Mouse (Mus musculus) liver, embryonic 12.5 days (tissue): ENCODE results near the gene Mprip. TPM values are rescaled to one million over a fixed set of nuclear protein-coding genes. Genes with fewer than 3 reads are reported as not detected.

ENCODE experiments used
- ATAC-seq: fragments of 200-750 bp; cut with Nextera tagmentation; 2 replicates; pipeline ENCODE4 v1.8.0; 2017; ENCODE audit warnings: moderate number of reproducible peaks, mild to moderate bottlenecking, moderate library complexity
- H3K27ac ChIP-seq: fragments of 300-500 bp; sonication (generic); 2 replicates; pipeline ENCODE4 v1.5.1; 2016; ENCODE audit warnings: mild to moderate bottlenecking
- H3K27me3 ChIP-seq: fragments of 300-500 bp; sonication (generic); replicated peaks from 2 replicates; pipeline ENCODE4 v1.6.1; 2016; ENCODE audit warnings: mild to moderate bottlenecking, moderate library complexity
- H3K36me3 ChIP-seq: fragments of 300-500 bp; sonication (generic); 2 replicates; pipeline ENCODE4 v1.6.1; 2016; ENCODE audit warnings: mild to moderate bottlenecking, moderate library complexity
- H3K4me1 ChIP-seq: fragments of 300-500 bp; sonication (generic); 2 replicates; pipeline ENCODE4 v1.6.1; 2016
- H3K4me2 ChIP-seq: fragments of 300-500 bp; sonication (generic); 2 replicates; pipeline ENCODE4 v1.6.1; 2016; ENCODE audit warnings: mild to moderate bottlenecking, moderate library complexity
- H3K4me3 ChIP-seq: fragments of 300-500 bp; sonication (generic); 2 replicates; pipeline ENCODE4 v1.5.1; 2016; ENCODE audit warnings: mild to moderate bottlenecking, moderate library complexity
- H3K9ac ChIP-seq: fragments of 300-500 bp; sonication (generic); 2 replicates; pipeline ENCODE4 v1.6.1; 2016; ENCODE audit warnings: mild to moderate bottlenecking, moderate library complexity
- H3K9me3 ChIP-seq: fragments of 300-500 bp; sonication (generic); replicated peaks from 2 replicates; pipeline ENCODE4 v1.6.1; 2016; ENCODE audit warnings: mild to moderate bottlenecking, moderate library complexity
- WGBS: fragments of 180-500 bp; shearing (Covaris S2); methylation state at CpG from one replicate; pipeline ENCODE4 v1.1.7; 2016; ENCODE audit not compliant: insufficient replicate concordance; 5-methylcytosine and 5-hydroxymethylcytosine counted together
- polyA plus RNA-seq: library from polyadenylated mRNA; unstranded; fragments of >200 nt; fragmentation: Nextera tagmentation; extraction: Ambion mirVana; gene quantifications from 2 replicates; pipeline ENCODE4 v1.2.1, GENCODE M21; 2016

Gene Mprip
- polyA plus RNA-seq, 1 experiment from 2014 or later: 36.4 TPM

- no peak overlapping the region for H3K27ac ChIP-seq
- H3K9me3 ChIP-seq: no peaks in the 10 kb centered on the region
- 69% methylated on average over 9 of the region's 9 CpGs for WGBS
- 0 out of 2 replicates have a peak, but pooled peaks cover 12% of the 10 kb centered on the region for H3K4me1 ChIP-seq
- H3K9ac ChIP-seq: no peak overlapping the region
- peaks cover 19% of the 10 kb centered on the region for H3K27me3 ChIP-seq
- ATAC-seq: no peak
- no peak overlapping the region for H3K4me2 ChIP-seq
- H3K4me3 ChIP-seq: no peak overlapping the region
- H3K36me3 ChIP-seq: no peaks in the 10 kb centered on the region
Measured at GRCm38 (mm10) chr11:59635251-59635795, 25.8 kb upstream of the Mprip start.

GRCm38 (mm10) chr11:59635821-59636694 lies 25.0 kb upstream of the Mprip start:
- Histone ChIP-seq H3K9me3 (no peaks in the 10 kb centered on the region), H3K9ac (no peak overlapping the region), H3K27ac (no peak overlapping the region), H3K4me1 (0 out of 2 replicates have a peak, but pooled peaks cover 12% of the 10 kb centered on the region), H3K4me2 (no peak overlapping the region), H3K36me3 (no peaks in the 10 kb centered on the region), H3K27me3 (peaks cover 13% of the 10 kb centered on the region), H3K4me3 (no peak overlapping the region)
- WGBS: 62% methylated on average over 12 of the region's 12 CpGs
- ATAC-seq: no peak

GRCm38 (mm10) chr11:59636695-59637414 lies 24.2 kb upstream of the Mprip start:
- Histone ChIP-seq H3K27ac (no peak overlapping the region), H3K4me3 (no peak overlapping the region), H3K9ac (no peak overlapping the region), H3K9me3 (no peaks in the 10 kb centered on the region), H3K4me1 (0 out of 2 replicates have a peak, but pooled peaks cover 12% of the 10 kb centered on the region), H3K4me2 (no peak overlapping the region), H3K36me3 (no peaks in the 10 kb centered on the region), H3K27me3 (peaks cover 7% of the 10 kb centered on the region)
- whole genome bisulfite sequencing: 33% methylated on average over 7 of the region's 7 CpGs
- no peak for ATAC-seq

- no peak overlapping the region for H3K4me3 ChIP-seq
- no peak overlapping the region for H3K27ac ChIP-seq
- 68% methylated on average over 4 of the region's 4 CpGs for WGBS
- peaks cover 16% of the 10 kb centered on the region for H3K27me3 ChIP-seq
- H3K4me1 ChIP-seq: 0 out of 2 replicates have a peak, but pooled peaks cover 12% of the 10 kb centered on the region
- no peak overlapping the region for H3K9ac ChIP-seq
- H3K4me2 ChIP-seq: no peak overlapping the region
- no peaks in the 10 kb centered on the region for H3K36me3 ChIP-seq
- ATAC-seq: no peak
- H3K9me3 ChIP-seq: no peaks in the 10 kb centered on the region
Measured at GRCm38 (mm10) chr11:59639957-59640643, 21.0 kb upstream of the Mprip start.

- H3K4me2 ChIP-seq: no peak overlapping the region
- no peaks in the 10 kb centered on the region for H3K36me3 ChIP-seq
- H3K9ac ChIP-seq: no peak overlapping the region
- H3K27ac ChIP-seq: no peak overlapping the region
- WGBS: 45% methylated on average over 5 of the region's 5 CpGs
- no peaks in the 10 kb centered on the region for H3K9me3 ChIP-seq
- H3K4me1 ChIP-seq: 0 out of 2 replicates have a peak, but pooled peaks cover 12% of the 10 kb centered on the region
- H3K27me3 ChIP-seq: peaks cover 16% of the 10 kb centered on the region
- ATAC-seq: no peak
- H3K4me3 ChIP-seq: no peak overlapping the region
Measured at GRCm38 (mm10) chr11:59641227-59641626, 19.9 kb upstream of the Mprip start.

- no peak overlapping the region for H3K4me3 ChIP-seq
- H3K9ac ChIP-seq: no peak overlapping the region
- H3K27me3 ChIP-seq: peaks cover 16% of the 10 kb centered on the region
- no peak overlapping the region for H3K27ac ChIP-seq
- 71% methylated on average over 8 of the region's 8 CpGs for WGBS
- no peak for ATAC-seq
- no peaks in the 10 kb centered on the region for H3K36me3 ChIP-seq
- H3K4me1 ChIP-seq: 0 out of 2 replicates have a peak, but pooled peaks cover 5% of the 10 kb centered on the region
- H3K4me2 ChIP-seq: no peak overlapping the region
- no peaks in the 10 kb centered on the region for H3K9me3 ChIP-seq
Measured at GRCm38 (mm10) chr11:59642420-59642819, 18.7 kb upstream of the Mprip start.

GRCm38 (mm10) chr11:59645036-59645435 lies 16.1 kb upstream of the Mprip start:
- no peaks in the 10 kb centered on the region for H3K9me3 ChIP-seq
- ATAC-seq: no peak
- no peaks in the 10 kb centered on the region for H3K36me3 ChIP-seq
- H3K4me2 ChIP-seq: no peak overlapping the region
- no peak overlapping the region for H3K4me3 ChIP-seq
- 58% methylated on average over 7 of the region's 7 CpGs for WGBS
- H3K9ac ChIP-seq: no peak overlapping the region
- H3K27me3 ChIP-seq: peaks cover 16% of the 10 kb centered on the region
- H3K27ac ChIP-seq: no peak overlapping the region
- no peaks in the 10 kb centered on the region for H3K4me1 ChIP-seq

GRCm38 (mm10) chr11:59649058-59649457 lies 12.0 kb upstream of the Mprip start:
- H3K9me3 ChIP-seq: no peaks in the 10 kb centered on the region
- H3K27ac ChIP-seq: no peak overlapping the region
- H3K36me3 ChIP-seq: no peaks in the 10 kb centered on the region
- H3K27me3 ChIP-seq: peaks cover 5% of the 10 kb centered on the region; the same call in 1 of the 2 replicates
- 64% methylated on average over 4 of the region's 4 CpGs for WGBS
- H3K9ac ChIP-seq: no peak overlapping the region
- H3K4me1 ChIP-seq: peaks cover 6% of the 10 kb centered on the region; the same call in 1 of the 2 replicates
- ATAC-seq: no peak
- no peak overlapping the region for H3K4me2 ChIP-seq
- H3K4me3 ChIP-seq: no peak overlapping the region

- H3K4me2 ChIP-seq: no peak overlapping the region
- H3K9ac ChIP-seq: no peak overlapping the region
- ATAC-seq: no peak
- no peak overlapping the region for H3K4me3 ChIP-seq
- H3K9me3 ChIP-seq: no peaks in the 10 kb centered on the region
- no peaks in the 10 kb centered on the region for H3K36me3 ChIP-seq
- no peak overlapping the region for H3K27ac ChIP-seq
- H3K27me3 ChIP-seq: no peaks in the 10 kb centered on the region
- 44% methylated on average over 2 of the region's 2 CpGs for WGBS
- H3K4me1 ChIP-seq: peaks cover 20% of the 10 kb centered on the region
Measured at GRCm38 (mm10) chr11:59653003-59653402, 8.1 kb upstream of the Mprip start.

GRCm38 (mm10) chr11:59653547-59653946 lies 7.6 kb upstream of the Mprip start:
- no peak for ATAC-seq
- WGBS: 53% methylated on average over 2 of the region's 2 CpGs
- no peaks in the 10 kb centered on the region for H3K9me3 ChIP-seq

GRCm38 (mm10) chr11:59655337-59655736 lies 5.8 kb upstream of the Mprip start:
- no peak for ATAC-seq
- H3K9me3 ChIP-seq: no peaks in the 10 kb centered on the region
- H3K4me3 ChIP-seq: no peak overlapping the region
- 0 out of 2 replicates have a peak, but pooled peaks cover under 1% of the 10 kb centered on the region for H3K27me3 ChIP-seq
- H3K27ac ChIP-seq: no peak overlapping the region
- 70% methylated on average over 5 of the region's 5 CpGs for whole genome bisulfite sequencing
- peaks cover 20% of the 10 kb centered on the region for H3K4me1 ChIP-seq
- H3K4me2 ChIP-seq: no peak overlapping the region
- no peaks in the 10 kb centered on the region for H3K36me3 ChIP-seq
- H3K9ac ChIP-seq: no peak overlapping the region

More at GRCm38 (mm10) chr11:59653547-59653946, 7.6 kb upstream of the Mprip start:
- Histone ChIP-seq H3K4me2 (no peak overlapping the region), H3K4me1 (peaks cover 20% of the 10 kb centered on the region), H3K9ac (no peak overlapping the region), H3K27ac (no peak overlapping the region), H3K36me3 (no peaks in the 10 kb centered on the region), H3K4me3 (no peak overlapping the region), H3K27me3 (no peaks in the 10 kb centered on the region)
